Mouse (Mus musculus) midbrain, embryonic 16.5 days (tissue): Measurements from ENCODE around the gene Dkk2. TPM values are rescaled to one million over a fixed set of nuclear protein-coding genes. Genes with fewer than 3 reads are reported as not detected.

Source experiments
- ATAC-seq: fragments of 200-750 bp; cut with Nextera tagmentation; 2 replicates; pipeline ENCODE4 v1.8.0; 2017; ENCODE audit warnings: moderate TSS enrichment
- H3K27ac ChIP-seq: fragments of 300-500 bp; sonication (generic); 2 replicates; pipeline ENCODE4 v1.5.1; 2014; ENCODE audit warnings: mild to moderate bottlenecking, low read length, mixed read lengths
- H3K27me3 ChIP-seq: fragments of 300-500 bp; sonication (generic); 2 replicates; pipeline ENCODE4 v1.6.1; 2014; ENCODE audit warnings: low read depth, low read length, mixed read lengths; ENCODE audit not compliant: control insufficient read depth, insufficient read depth
- H3K36me3 ChIP-seq: fragments of 300-500 bp; sonication (generic); 2 replicates; pipeline ENCODE4 v1.6.1; 2014; ENCODE audit warnings: mild to moderate bottlenecking, low read length, moderate library complexity, mixed read lengths; ENCODE audit not compliant: control insufficient read depth, insufficient read depth
- H3K4me1 ChIP-seq: fragments of 300-500 bp; sonication (generic); 2 replicates; pipeline ENCODE4 v1.6.1; 2014; ENCODE audit warnings: mild to moderate bottlenecking, low read length, mixed read lengths; ENCODE audit not compliant: control insufficient read depth, insufficient read depth
- H3K4me2 ChIP-seq: fragments of 300-500 bp; sonication (generic); 2 replicates; pipeline ENCODE4 v1.6.1; 2014; ENCODE audit warnings: mild to moderate bottlenecking, low read length, mixed read lengths
- H3K4me3 ChIP-seq: fragments of 300-500 bp; sonication (generic); 2 replicates; pipeline ENCODE4 v1.5.1; 2014; ENCODE audit warnings: low read depth, mild to moderate bottlenecking, low read length, moderate library complexity, mixed read lengths
- H3K9ac ChIP-seq: fragments of 300-500 bp; sonication (generic); 2 replicates; pipeline ENCODE4 v1.6.1; 2014; ENCODE audit warnings: low read depth, low read length, mixed read lengths
- H3K9me3 ChIP-seq: fragments of 300-500 bp; sonication (generic); replicated peaks from 2 replicates; pipeline ENCODE4 v1.6.1; 2014; ENCODE audit warnings: mild to moderate bottlenecking, low read length, mixed read lengths; ENCODE audit not compliant: control insufficient read depth, poor library complexity, severe bottlenecking
- WGBS: fragments of 180-500 bp; shearing (Covaris S2); extraction: QIAGEN DNeasy Blood & Tissue Kit; methylation state at CpG from one replicate; pipeline ENCODE4 v1.1.7; 2014; 5-methylcytosine and 5-hydroxymethylcytosine counted together
- polyA plus RNA-seq: library from polyadenylated mRNA; unstranded; fragments of >200 nt; fragmentation: Nextera tagmentation; extraction: Ambion mirVana; gene quantifications from 2 replicates; pipeline ENCODE4 v1.2.1, GENCODE M21; 2015

Gene Dkk2
- polyA plus RNA-seq, 1 experiment from 2014 or later: 1.6 TPM

- H3K4me1 ChIP-seq: no peaks in the 10 kb centered on the region; the same call in 1 of the 2 replicates
- no peak overlapping the region for H3K4me2 ChIP-seq
- no peak overlapping the region for H3K27ac ChIP-seq
- no peaks in the 10 kb centered on the region for H3K27me3 ChIP-seq
- no peaks in the 10 kb centered on the region for H3K9me3 ChIP-seq
- H3K9ac ChIP-seq: no peak overlapping the region
- WGBS: 77% methylated on average over 1 of the region's 1 CpGs
- no peak for ATAC-seq
- no peaks in the 10 kb centered on the region for H3K36me3 ChIP-seq
- no peak overlapping the region for H3K4me3 ChIP-seq
Measured at GRCm38 (mm10) chr3:132134502-132134901, 49.4 kb downstream of the Dkk2 start.

- Histone ChIP-seq H3K4me3 (no peak overlapping the region), H3K4me2 (no peak overlapping the region), H3K4me1 (no peaks in the 10 kb centered on the region; the same call in 1 of the 2 replicates), H3K27ac (no peak overlapping the region), H3K27me3 (no peaks in the 10 kb centered on the region), H3K9ac (no peak overlapping the region), H3K36me3 (no peaks in the 10 kb centered on the region), H3K9me3 (no peaks in the 10 kb centered on the region)
- ATAC-seq: 0 out of 2 replicates have a peak, but pooled peaks have one; percentile 32
- WGBS: 78% methylated on average over 11 of the region's 11 CpGs
Measured at GRCm38 (mm10) chr3:132137802-132138378, 52.8 kb downstream of the Dkk2 start.

- no peak for ATAC-seq
- Histone ChIP-seq H3K4me3 (no peak overlapping the region), H3K36me3 (no peaks in the 10 kb centered on the region), H3K9me3 (no peaks in the 10 kb centered on the region), H3K4me1 (no peaks in the 10 kb centered on the region; the same call in 1 of the 2 replicates), H3K4me2 (no peak overlapping the region), H3K9ac (no peak overlapping the region), H3K27me3 (no peaks in the 10 kb centered on the region), H3K27ac (no peak overlapping the region)
- WGBS: 90% methylated on average over 4 of the region's 4 CpGs
Measured at GRCm38 (mm10) chr3:132141031-132141430, 55.9 kb downstream of the Dkk2 start.

GRCm38 (mm10) chr3:132149446-132150025 lies 64.4 kb downstream of the Dkk2 start:
- WGBS: 65% methylated on average over 6 of the region's 6 CpGs
- H3K9ac ChIP-seq: no peak overlapping the region
- no peaks in the 10 kb centered on the region for H3K9me3 ChIP-seq
- ATAC-seq: no peak
- H3K36me3 ChIP-seq: no peaks in the 10 kb centered on the region
- no peaks in the 10 kb centered on the region for H3K4me1 ChIP-seq
- no peak overlapping the region for H3K27ac ChIP-seq
- no peaks in the 10 kb centered on the region for H3K27me3 ChIP-seq
- H3K4me2 ChIP-seq: no peak overlapping the region
- H3K4me3 ChIP-seq: no peak overlapping the region

- H3K9me3 ChIP-seq: no peaks in the 10 kb centered on the region
- H3K36me3 ChIP-seq: no peaks in the 10 kb centered on the region
- H3K9ac ChIP-seq: no peak overlapping the region
- H3K4me2 ChIP-seq: no peak overlapping the region
- peak; percentile 56; the same call in 1 of the 2 replicates for ATAC-seq
- H3K4me3 ChIP-seq: no peak overlapping the region
- H3K4me1 ChIP-seq: no peaks in the 10 kb centered on the region
- WGBS: 66% methylated on average over 2 of the region's 2 CpGs
- no peak overlapping the region for H3K27ac ChIP-seq
- no peaks in the 10 kb centered on the region for H3K27me3 ChIP-seq
Measured at GRCm38 (mm10) chr3:132158817-132159216, 73.7 kb downstream of the Dkk2 start.

DNA sequence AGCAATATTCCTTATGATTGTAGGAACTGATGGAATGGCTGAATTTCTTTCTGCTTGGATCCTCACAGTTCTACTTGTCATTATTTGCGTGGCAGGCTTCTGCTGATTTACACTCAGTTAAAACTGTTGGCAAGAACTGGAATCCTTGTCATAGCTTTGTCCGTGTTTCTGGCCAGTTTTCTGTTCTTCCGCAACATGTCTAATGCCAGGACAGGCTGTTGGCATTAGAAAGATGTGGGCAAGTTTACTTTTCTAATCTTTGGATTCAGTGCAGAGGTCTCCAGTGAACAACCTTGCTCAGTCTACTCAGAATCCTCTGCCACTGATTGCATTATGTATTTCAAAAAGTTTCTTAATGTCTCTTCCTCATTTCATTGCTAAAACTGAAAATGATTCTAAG lies 83.8 kb downstream of the Dkk2 start:
- Histone ChIP-seq H3K9ac (no peak overlapping the region), H3K36me3 (no peaks in the 10 kb centered on the region), H3K4me3 (no peak overlapping the region), H3K27ac (no peak overlapping the region), H3K4me1 (no peaks in the 10 kb centered on the region), H3K4me2 (no peak overlapping the region), H3K27me3 (no peaks in the 10 kb centered on the region), H3K9me3 (no peaks in the 10 kb centered on the region)
- ATAC-seq: no peak
- WGBS: 90% methylated on average over 3 of the region's 3 CpGs

DNA sequence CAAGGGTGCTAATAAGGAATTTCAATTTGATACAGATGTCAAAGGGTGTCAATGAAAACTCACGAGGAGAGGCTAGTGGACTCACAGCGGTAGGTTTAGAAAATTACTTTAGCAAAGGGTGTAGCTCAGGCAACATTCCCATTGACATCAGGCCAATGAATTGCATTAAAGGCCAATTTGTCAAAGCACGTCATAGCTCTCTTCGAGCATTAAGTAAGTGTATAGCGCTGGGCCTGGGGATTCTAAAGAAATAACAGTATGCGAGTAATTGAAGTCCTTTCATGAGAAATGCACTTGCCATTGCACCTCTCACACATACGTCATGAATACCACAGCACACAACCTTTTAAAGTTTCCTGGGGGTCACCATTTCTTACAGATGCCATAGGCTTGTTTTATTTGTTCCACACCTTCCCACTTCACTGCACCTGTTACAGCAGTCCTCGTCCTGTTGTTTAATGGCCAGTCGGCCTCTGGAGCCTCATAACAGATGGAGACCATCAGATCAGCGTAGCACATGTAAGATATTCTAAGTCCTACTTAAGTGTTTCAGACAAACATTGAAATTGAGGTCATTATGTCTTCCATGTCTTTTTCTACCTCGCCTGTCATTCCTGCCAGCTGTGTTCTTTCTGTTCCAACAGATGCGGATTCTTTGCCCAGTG lies 101.9 kb downstream of the Dkk2 start:
- Histone ChIP-seq H3K9me3 (no peaks in the 10 kb centered on the region), H3K4me3 (no peak overlapping the region), H3K4me2 (no peak overlapping the region), H3K27ac (no peak overlapping the region), H3K4me1 (no peaks in the 10 kb centered on the region), H3K27me3 (no peaks in the 10 kb centered on the region), H3K36me3 (no peaks in the 10 kb centered on the region), H3K9ac (no peak overlapping the region)
- no peak for ATAC-seq
- WGBS: 89% methylated on average over 12 of the region's 12 CpGs

DNA sequence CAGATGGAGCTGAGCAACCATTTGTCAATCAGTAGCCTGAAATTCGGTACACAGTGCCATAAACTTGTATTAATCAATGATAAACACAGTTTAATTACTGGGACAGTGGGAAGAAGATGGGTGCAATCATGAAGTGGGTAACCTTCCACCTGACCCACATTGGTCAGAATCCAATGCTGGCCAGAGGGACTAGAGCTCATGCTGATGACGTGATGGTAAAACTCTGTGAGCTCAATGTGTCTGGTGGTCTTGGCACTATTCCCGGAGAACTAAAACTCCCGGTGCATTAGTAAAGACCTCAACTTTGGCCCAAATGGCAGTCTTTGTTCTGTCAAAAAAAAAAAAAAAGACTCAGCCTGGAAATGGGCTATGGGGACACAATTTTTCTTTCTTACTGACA lies 116.9 kb downstream of the Dkk2 start:
- ATAC-seq: no peak
- H3K27me3 ChIP-seq: no peaks in the 10 kb centered on the region
- H3K4me2 ChIP-seq: no peak overlapping the region
- no peaks in the 10 kb centered on the region for H3K36me3 ChIP-seq
- no peaks in the 10 kb centered on the region for H3K4me1 ChIP-seq
- H3K9ac ChIP-seq: no peak overlapping the region
- 77% methylated on average over 4 of the region's 4 CpGs for WGBS
- no peaks in the 10 kb centered on the region for H3K9me3 ChIP-seq
- H3K27ac ChIP-seq: no peak overlapping the region
- no peak overlapping the region for H3K4me3 ChIP-seq

DNA sequence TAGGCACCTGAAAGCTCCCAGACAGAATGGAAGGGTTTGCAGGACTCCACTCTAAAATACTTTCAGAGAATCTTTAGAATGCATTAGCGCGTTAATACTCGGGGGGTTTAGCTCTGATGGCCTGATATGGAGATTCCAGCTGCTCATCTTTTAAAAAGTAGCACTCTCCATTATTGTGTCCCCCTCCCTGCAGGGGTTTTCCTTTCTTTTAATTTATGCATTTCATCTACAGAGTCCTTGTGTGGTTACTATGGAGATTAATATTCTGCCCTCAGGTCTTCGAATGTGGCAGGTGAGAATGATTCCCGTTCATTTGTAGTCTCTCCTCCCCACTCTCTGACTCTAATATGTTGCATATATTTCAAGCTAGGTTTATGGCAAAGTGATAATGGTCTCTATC lies 117.6 kb downstream of the Dkk2 start:
- no peaks in the 10 kb centered on the region for H3K9me3 ChIP-seq
- H3K27ac ChIP-seq: no peak overlapping the region
- no peaks in the 10 kb centered on the region for H3K27me3 ChIP-seq
- WGBS: 63% methylated on average over 5 of the region's 5 CpGs
- peak; percentile 56 for ATAC-seq
- no peaks in the 10 kb centered on the region for H3K36me3 ChIP-seq
- H3K4me1 ChIP-seq: no peaks in the 10 kb centered on the region
- H3K4me3 ChIP-seq: no peak overlapping the region
- no peak overlapping the region for H3K9ac ChIP-seq
- no peak overlapping the region for H3K4me2 ChIP-seq
